Mouse (Mus musculus) liver, embryonic 14.5 days (tissue): ENCODE results near the gene Trim9.

Source experiments
- CTCF ChIP-seq: IDR thresholded peaks from 2 replicates; pipeline ENCODE4 v1.5.1; 2016; ENCODE audit warnings: antibody characterized with exemption, low read depth, control low read depth
- EP300 ChIP-seq: IDR thresholded peaks from 2 replicates; pipeline ENCODE4 v1.6.1; 2016; ENCODE audit warnings: antibody characterized with exemption, low read depth

DNA sequence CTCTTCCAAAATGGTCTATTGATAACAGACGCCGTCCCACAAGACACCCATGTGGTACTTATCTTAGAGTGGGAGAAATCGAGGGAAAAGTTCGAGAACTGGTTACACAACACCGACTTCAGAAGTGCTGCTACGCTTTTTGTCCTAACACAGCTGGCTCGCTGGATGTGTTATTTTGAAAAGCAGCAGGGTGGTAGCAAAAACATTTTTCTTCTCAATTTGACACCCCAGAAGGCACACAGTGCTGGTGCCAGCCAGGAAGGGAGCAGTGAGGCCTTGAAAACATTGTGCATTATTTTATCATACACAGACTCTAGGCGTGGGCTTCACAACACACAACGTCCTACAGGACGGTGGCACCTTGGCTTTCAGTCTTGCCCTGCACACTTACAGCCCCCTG is 27.6 kb upstream of the Trim9 start:
- TF ChIP-seq CTCF (no peak), EP300 (no peak)
